In genomic region chr3:99292531-99292931, GRCm38 (mm10) we compare ENCODE assay signal across 14 mouse cellular contexts. TPM values are rescaled to one million over a fixed set of nuclear protein-coding genes. Genes with fewer than 3 reads are reported as not detected.
DNase-seq lines count a peak whose midpoint lies in the region; ATAC-seq and TF ChIP-seq lines count a peak whose summit lies in the region.
"Had no signal": no experiment of that assay in that cellular context is flagged by ENCODE, and none has a peak within 500 bp of the region (broad histone marks: within the 10 kb centered on the region; RNA-seq: fewer than 3 reads in every experiment).

No protein-coding gene starts in this region.

- WGBS in cerebellum, adult 2 months: 42% methylated on average over 3 of the region's 3 CpGs

- peak; percentile 98 for ATAC-seq in frontal cortex, adult (ENCODE audit: low TSS enrichment)

- no peak overlapping the region for H3K4me2 ChIP-seq in myocyte (ENCODE audit: low read depth)
- H3K4me2 ChIP-seq: liver, embryonic 15.5 days; neural tube, embryonic 15.5 days had no signal

- no peaks in the 10 kb centered on the region for H3K4me1 ChIP-seq in cerebellum, adult 2 months (ENCODE audit: control insufficient read depth, insufficient read depth, low read length)
- H3K4me1 ChIP-seq: liver, embryonic 15.5 days; neural tube, embryonic 15.5 days had no signal

- no peak for DNase-seq in frontal cortex, postnatal 14 days (ENCODE audit: low spot score in 2 of 2)
- DNase-seq in adipocyte (ENCODE audit: low spot score): peak; percentile 28
- peak; percentile 29 for DNase-seq in layer of hippocampus, adult 8-10 months (ENCODE audit: low spot score in 2 of 2)
- no peak for DNase-seq in cerebellum, adult 2 months
- DNase-seq in cerebellum, adult 11-12 months: no peak
- DNase-seq in urinary bladder, postnatal 36 days (ENCODE audit: low spot score in 2 of 2): no peak
- DNase-seq: heart, postnatal 14 days had no signal

- TF ChIP-seq CTCF in cerebellum, adult 2 months (IDR thresholded peaks at IDR 0.05; ENCODE audit: borderline replicate concordance, insufficient read depth, low read depth, low read length): no peak

- no peaks in the 10 kb centered on the region for H3K36me3 ChIP-seq in myocyte (ENCODE audit: control insufficient read depth, insufficient read depth)
- H3K36me3 ChIP-seq: liver, embryonic 15.5 days; neural tube, embryonic 15.5 days had no signal

- no peak overlapping the region for H3ac ChIP-seq in myocyte (ENCODE audit: control insufficient read depth, insufficient read length)

- TF ChIP-seq POLR2A in myocyte (IDR thresholded peaks at IDR 0.05; ENCODE audit: insufficient read length, low read depth): no peak
- no peak for TF ChIP-seq POLR2A in cerebellum, adult 2 months (IDR thresholded peaks at IDR 0.05; ENCODE audit: borderline replicate concordance, insufficient read depth, low read length)

- no peak overlapping the region for H3K4me3 ChIP-seq in myocyte
- no peak overlapping the region for H3K4me3 ChIP-seq in cerebellum, adult 2 months (replicated peaks; ENCODE audit: insufficient read depth, low read depth, low read length)
- H3K4me3 ChIP-seq: left cerebral cortex, adult 2 months; liver, embryonic 15.5 days; neural tube, embryonic 15.5 days had no signal

- H3K27ac ChIP-seq in cerebellum, adult 2 months (ENCODE audit: insufficient read depth, low read length): no peak overlapping the region
- H3K27ac ChIP-seq: left cerebral cortex, adult 2 months; liver, embryonic 15.5 days; macrophage; neural tube, embryonic 15.5 days; stomach, postnatal 0 days had no signal

- no peaks in the 10 kb centered on the region for H3K27me3 ChIP-seq in myocyte (ENCODE audit: control insufficient read depth, insufficient read depth, insufficient read length)
- no peaks in the 10 kb centered on the region for H3K27me3 ChIP-seq in cerebellum, adult 2 months (ENCODE audit: control insufficient read depth, insufficient read depth, low read length)
- H3K27me3 ChIP-seq: liver, embryonic 15.5 days; neural tube, embryonic 15.5 days had no signal

- peaks cover 16% of the 10 kb centered on the region for H3K79me2 ChIP-seq in myocyte (ENCODE audit: control insufficient read depth, insufficient read depth)

TF ChIP-seq in myocyte, 11 proteins besides CTCF, POLR2A, EP300 and RAD21:
- TF ChIP-seq MYOD1 (IDR thresholded peaks at IDR 0.05; ENCODE audit: control insufficient read depth in 1 of 3, insufficient read length in 2 of 3, low read depth in 2 of 3) (peak; percentile 43 to 70 (median 57)), POLR2AphosphoS2 (IDR thresholded peaks at IDR 0.05; ENCODE audit: insufficient read length, low read depth) (no peak), MAX (IDR thresholded peaks at IDR 0.05; ENCODE audit: low read depth) (no peak), TCF12 (IDR thresholded peaks at IDR 0.05; ENCODE audit: insufficient read depth, poor library complexity, severe bottlenecking) (peak; percentile 10), SRF (IDR thresholded peaks at IDR 0.05; ENCODE audit: control insufficient read depth, insufficient read length, low read depth) (no peak), CEBPB (IDR thresholded peaks at IDR 0.05; ENCODE audit: insufficient read depth, poor library complexity, severe bottlenecking) (no peak), USF1 (IDR thresholded peaks at IDR 0.05; ENCODE audit: low read depth) (no peak), MYOG (IDR thresholded peaks at IDR 0.05; ENCODE audit: control insufficient read depth in 1 of 3, insufficient read depth in 1 of 3, insufficient read length in 2 of 3, low read depth in 2 of 3) (peak in 2 of 3 experiments; percentile 39 to 61), TCF3 (IDR thresholded peaks at IDR 0.05; ENCODE audit: insufficient read length, low read depth) (no peak), REST (IDR thresholded peaks at IDR 0.05; ENCODE audit: insufficient read depth, insufficient read length) (no peak)
TF ChIP-seq in myocyte: peak in this region for 3.

RNA-seq across cellular contexts. Expression of gene Tbx15, which starts 52.4 kb away (rescaled TPM):
- 1 to 10 TPM in 1 of 4 experiments, under 1 TPM in 3; 0.47 to 1.8 (median 0.61) TPM for total RNA-seq in layer of hippocampus, adult 8-10 months (2022)
- 24.8 TPM for polyA plus RNA-seq in myocyte (2012; fragmentation: generic; extraction: Trizol)
- polyA plus RNA-seq in cerebellum, adult 2 months (2012; rRNA removed): 0.74 and 0.79 TPM in 2 replicates
- polyA plus RNA-seq: macrophage; stomach, postnatal 0 days had no signal

Comparison
In these comparisons a context has a peak if more than half of its experiments do, and no peak if none do; other contexts are left out.
1. DNase-seq: peak in adipocyte (single experiment) and layer of hippocampus, adult 8-10 months (2 of 2); none in frontal cortex, postnatal 14 days (0 of 2), cerebellum, adult 2 months (0 of 2), cerebellum, adult 11-12 months (single experiment) and urinary bladder, postnatal 36 days (0 of 2).
2. RNA of gene Tbx15, which starts 52.4 kb away (polyA plus RNA-seq): 24.8 TPM in myocyte (single experiment); 0.74 to 0.79 TPM in cerebellum, adult 2 months; every median in the first group is over 10 times any median in the second.